Mouse (Mus musculus): Measurements from ENCODE around the gene Tmem245.

Tmem245 gene

DNA sequence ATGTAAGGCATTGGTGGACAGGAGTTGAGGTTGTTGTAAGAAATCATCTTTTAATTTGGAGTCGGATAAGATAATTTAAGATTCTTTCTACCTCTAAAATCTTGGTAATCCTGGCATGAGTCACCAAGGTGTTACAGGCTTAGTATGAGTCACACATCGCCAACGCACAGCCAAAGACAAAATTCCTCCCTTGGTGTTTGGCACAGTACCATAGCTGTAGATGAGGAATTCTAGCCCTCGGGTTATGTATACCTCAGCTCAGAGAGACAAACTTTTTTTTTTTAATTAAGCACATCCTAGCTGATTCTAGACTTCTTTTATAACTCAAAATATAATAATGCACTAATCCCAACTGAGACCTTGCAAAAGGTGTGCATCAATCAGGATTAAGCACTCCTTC is 83.2 kb downstream of the Tmem245 start:
- peak; percentile 40 for DNase-seq

DNA sequence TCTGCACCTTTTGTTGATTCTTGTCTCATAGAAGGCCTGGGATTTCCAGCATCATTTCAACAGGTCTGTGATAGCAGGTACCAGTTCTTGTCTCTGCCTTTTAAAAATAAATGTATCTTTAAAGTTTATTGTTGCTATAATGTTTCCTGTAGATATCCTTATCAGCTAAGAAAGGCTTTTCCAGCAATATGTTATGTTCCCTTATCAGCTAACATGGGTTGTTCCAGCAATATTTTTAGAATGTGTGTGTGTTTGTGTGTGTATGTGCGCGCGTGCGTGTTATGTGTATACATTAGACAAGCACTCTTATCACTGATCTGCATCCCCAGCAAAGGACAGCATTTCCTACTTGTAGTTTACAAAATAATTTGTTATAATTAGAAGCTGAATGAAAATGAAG is 85.7 kb downstream of the Tmem245 start:
- DNase-seq, result no peak

DNA sequence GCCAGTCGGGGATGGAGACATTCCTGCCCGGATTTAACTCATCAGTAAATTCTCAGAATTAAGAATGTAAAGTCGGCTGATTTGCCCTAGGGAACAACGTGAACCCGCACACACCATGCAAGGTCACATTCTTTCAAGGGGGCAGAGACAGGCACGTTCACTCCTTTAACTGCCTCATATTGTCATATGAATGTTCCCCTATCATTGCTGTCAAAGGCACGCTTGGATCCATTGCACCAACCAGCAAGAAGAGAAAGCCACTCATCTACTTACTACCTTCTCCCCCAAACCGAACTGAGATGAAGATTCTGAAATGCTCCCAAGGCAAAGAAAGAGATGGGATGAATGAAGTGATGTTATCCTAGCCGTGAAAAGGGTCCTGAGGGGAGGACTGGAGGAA is 88.5 kb downstream of the Tmem245 start:
- DNase-seq, result no peak

DNA sequence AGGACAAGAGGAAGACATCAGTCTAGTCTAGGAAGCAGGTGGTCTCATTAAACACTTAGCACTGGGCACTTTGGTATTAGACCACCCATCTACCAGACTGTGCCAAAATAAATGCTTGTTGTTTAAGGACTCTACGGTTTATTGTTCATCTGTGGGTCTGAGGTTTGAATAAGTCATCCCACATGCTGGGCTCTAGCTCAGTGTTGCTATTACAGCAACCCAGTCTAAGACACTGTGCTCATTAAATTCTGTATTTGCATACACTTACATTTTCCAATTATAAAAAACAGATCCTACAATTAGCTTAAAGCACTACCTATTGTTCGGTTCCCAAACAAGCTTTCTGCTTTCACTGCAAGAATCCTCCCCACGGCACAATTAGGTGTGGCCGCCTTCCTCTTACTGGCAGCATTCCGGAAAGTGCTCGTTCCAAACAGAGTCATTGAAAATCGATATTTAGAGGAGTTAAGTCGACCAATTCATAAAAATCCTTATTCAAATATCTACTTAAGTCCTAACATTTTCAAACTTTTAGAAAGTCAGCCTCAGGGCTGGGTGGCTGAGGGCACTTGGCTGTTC is 90.8 kb downstream of the Tmem245 start:
- DNase-seq, result no peak

DNA sequence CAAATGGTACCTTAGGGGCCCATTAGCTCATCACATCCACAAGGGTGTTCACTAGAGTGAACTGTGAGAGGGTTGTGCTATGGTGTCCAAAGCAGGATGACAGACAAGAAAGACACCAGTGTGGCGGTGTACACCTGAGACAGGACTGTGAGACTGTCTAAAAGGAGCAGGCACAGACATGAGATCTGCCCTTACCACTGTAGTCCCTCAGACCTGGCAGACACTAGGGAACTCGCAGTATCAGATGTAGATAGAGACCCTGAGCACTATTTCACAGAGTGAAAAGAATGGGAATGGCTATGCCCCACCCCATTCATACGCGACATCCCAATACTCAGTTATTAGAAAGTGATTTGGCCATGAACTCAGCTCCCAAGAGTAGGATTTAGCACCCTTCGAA is 91.3 kb downstream of the Tmem245 start:
- no peak for DNase-seq

DNA sequence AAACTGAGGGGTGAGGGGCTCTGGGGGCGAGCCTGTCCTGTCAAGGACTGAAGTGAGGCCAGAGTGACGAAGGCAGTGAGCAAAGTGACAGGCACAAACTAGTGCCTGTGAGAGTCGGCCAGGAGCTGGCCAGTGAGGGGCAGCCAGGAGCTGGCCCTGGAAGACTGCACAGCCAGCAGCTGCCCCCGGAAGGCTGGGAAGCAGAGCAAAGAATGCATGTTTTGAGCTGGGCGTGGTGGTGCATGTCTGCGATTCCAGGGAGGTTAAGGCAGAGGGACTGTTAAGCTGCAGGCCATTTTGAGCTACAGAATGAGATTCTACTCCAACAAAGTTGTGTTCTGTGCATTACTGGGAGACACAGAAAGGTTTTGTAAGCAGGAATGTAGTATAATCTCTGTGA is 96.5 kb downstream of the Tmem245 start:
- DNase-seq, result no peak

DNA sequence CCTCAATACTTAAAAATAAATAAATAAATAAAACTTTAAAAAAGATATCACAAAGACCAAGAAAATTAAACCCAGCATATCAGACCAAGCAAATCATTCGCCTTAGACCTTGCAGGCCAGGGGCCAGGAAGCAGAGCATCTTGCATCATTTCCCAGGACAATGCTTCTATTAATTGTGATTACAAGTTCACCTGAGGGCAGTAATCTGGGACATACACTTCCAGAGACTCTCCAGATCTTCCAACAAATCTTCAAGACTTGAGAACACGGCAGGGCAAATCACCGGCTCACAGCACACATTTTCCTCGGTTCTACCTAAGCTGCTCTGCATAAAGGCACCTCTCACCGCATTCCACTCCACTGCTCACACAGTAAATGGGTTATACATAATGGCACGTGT is 99.2 kb downstream of the Tmem245 start:
- no peak for DNase-seq

DNA sequence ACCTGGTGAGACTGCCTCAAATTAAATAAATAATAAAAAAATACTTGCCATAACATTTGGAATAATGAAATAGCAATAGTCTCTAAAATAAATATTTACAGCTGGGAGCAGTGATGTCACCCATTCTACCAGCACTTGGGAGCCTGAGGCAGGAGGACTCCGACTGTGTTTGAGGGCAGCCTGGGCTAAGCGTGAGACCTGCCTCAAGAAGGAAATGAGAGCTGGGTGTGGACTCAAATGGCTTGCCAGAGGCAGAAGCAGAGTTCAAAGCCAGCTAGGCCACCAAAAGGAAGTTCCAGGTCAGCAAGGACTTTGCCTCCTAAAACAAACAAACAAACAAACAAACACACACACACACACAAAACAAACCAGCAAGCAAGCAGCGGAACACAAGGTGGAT is 99.8 kb downstream of the Tmem245 start:
- DNase-seq, result no peak

DNA sequence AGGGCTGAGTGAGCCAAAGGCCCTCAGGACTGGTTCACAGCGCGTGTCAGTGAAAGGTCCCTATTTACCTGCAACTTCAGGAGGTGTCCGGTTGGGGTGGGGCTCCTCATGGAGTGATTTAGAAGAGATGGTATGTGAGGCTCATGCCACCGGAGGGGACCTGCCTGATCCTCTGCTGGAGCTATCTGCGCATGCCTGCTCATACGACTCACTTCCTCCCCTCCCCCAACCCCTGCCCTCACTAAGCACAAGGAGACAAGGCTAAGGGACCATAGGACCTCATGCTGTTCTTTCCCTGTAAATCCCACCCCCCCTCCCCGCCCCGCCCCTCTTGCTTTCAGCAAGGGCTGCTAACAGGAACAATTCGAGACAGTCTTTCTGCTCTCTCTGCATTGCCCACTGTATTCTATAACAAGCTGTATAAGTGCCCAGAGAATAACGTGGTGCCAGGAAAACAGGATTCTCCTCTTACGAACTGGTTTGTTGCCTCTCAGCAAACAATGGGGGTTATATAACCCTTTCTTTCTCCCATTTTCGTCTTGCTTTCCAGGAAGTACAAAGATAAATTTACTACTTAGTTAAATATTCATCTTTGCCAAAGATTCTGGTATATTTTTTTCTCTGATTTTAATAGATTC is 101.2 kb downstream of the Tmem245 start:
- DNase-seq, result no peak

DNA sequence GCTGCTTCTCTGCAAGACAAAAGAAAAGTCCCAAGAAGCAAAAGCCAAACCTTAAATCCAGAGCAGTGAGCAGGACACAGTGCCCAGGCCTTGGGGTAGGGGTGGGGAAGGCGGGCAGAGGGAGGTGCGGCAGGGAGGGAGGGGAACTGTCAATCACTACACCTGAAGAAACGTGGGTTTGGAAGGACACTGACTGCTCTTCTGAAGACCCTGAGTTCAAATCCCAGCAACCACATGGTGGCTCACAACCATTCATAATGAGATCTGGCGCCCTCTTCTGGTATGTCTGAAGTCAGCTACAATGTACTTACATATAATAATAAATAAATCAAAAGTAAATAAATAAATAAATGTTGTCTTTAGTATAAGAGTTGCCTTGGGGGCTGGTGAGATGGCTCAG is 102.3 kb downstream of the Tmem245 start:
- DNase-seq, result no peak

DNA sequence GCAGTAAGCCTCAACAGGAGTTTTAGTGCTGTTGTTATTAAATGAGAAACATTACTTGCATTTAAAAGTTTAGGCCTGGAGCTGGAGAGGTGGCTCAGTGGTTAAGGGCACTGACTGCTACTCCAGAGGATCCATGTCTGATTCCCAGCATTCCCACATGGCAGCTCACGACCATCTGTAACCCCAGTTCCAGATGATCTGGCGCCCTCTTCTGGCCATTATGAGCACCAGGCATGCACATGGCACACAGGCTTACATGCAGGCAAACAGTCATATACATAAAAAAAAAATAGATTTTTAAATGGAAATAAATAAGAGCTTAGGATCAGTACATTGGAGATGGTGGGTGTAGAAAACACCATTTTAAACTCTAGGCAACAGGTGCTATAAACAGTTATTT is 103.3 kb downstream of the Tmem245 start:
- DNase-seq, result no peak

DNA sequence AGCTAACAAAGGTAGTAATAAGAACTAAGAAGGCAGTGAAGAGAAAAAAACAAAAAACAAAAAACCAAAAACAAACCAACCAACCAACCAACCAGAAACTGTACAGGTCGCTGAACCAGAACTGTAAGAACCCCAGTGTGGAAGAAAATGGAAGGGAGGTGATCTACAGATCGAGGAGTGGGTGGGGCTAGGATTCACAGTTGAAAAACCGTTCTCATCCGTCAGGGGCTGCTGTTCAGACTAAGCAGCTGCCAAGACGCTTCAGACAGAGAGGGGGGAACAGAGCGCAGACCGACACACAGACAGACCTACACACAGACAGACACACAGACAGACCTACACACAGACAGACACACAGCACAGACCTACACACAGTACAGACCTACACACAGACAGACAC is 104.7 kb downstream of the Tmem245 start:
- DNase-seq, result no peak

DNA sequence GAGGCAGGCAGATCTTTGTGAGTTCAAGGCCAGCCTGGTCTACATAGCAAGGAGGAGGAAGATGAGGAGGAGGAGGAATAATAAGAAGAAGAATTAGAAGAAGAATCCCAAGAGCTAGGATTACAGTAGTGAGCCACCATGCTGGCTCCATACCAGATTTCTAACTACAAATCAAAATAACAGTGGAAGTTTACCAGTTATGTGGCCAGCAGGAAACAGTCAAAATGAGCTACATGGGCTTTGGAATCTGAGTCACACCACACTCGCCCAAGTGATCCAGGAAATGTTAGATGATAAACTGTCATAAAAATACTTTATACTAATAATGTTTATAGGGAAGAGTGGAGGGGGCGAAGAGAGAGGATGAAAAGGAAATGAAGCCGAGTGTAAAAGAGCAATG is 106.9 kb downstream of the Tmem245 start:
- no peak for DNase-seq

DNA sequence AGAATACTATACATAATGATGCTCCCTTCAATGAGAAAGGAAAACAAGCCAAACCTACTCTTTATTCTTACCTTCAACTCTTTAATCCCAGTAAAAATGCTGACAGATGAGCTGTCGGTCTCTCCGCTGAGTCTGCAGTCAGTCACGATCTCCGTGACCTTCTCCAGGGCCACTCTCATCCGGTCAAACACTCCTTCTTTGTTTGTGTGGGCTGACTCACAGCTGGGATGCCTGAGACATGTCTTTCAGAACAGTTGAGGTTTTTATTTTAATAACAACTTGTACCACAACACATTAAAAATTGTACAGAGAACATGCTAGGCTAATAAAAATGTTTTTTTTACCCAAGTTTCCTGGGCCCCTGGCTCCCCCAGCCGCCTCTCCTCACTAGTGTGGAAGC is 109.6 kb downstream of the Tmem245 start:
- no peak for DNase-seq

DNA sequence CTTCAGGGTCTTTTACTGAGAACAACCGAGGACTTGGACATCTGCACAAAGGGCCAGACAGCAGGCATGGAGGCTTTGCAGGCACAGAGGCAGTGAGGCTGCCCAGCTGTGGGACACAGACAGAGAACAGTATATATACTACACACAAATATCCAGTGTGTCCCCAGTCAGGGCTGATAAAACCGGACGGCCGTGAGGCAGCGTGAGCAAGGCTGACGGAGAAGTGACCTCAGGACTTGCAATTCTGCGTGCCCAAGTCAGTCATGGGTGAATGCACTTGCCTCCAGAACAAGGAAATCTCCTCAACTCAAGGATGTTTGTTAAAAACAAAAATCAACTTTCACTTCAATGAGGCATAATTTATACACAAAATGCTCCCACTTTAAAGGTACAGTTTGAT is 115.2 kb downstream of the Tmem245 start:
- peak; percentile 41 for DNase-seq

DNA sequence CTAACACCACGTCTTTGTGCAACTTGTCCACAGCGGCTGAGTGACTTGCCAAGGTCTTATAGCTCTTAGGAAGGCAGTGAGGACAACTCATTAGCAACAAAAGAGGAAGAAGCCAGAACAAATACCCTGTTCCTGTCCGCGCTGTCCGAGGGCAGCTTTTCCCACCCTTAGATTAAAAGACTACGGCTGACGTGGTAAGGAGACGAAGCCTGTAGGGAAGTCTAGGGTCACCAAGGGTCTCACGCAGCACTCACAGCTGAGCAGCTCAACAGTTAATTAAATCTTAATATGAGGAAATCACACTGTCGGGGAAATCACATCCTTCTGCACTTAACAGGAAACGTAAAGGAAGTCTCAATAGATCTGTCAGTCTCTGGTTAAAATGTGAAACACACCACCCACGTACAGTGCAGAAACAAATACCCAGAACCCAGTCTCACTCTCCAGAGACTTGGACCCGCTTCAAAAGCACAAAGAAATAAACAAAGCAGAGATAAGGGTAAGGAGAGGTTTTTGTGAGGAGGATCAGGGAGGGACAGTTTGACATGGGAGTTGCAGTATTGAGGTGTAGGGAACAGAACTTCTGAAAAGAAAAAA is 116.1 kb downstream of the Tmem245 start:
- no peak for DNase-seq

DNA sequence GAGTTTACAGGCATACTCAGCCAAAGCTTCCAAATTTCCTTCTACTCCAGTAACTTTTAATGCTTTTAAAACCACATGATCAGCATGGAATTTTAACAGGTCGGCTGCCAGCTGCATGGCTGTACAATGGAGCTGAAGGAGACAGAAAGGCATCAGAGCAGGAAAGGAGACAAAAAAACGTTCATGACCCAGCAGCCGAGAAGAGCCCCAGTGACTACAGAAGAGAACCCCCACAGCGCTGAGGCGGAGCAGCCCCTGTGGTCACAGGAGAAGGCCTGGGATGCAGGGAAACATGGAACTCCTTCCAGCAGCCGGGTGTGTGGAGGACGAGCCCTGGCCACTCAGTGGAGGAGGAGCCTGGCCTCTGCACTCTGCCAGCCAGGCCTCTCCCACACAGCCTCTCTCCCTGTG is 117.7 kb downstream of the Tmem245 start:
- peak; percentile 58 for DNase-seq

DNA sequence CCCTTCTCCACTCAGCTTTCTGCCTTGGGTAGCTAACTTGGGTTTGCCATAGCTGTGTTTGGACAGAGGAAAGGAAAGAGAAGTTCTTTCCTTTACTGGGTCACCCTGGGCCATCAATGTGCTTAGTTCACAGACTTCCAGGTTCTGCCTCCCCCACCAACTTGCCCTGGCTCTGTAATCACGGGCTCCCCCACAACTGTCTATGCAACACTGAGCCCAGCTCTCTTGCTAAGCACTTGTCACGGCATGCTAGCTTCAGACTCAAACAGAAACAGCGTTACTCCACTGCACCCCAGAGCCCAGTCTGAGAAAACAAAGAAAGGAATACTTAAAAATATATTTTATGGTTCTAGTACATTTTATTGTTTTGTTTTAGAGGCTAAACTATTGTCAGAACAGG is 118.3 kb downstream of the Tmem245 start:
- DNase-seq, result no peak

DNA sequence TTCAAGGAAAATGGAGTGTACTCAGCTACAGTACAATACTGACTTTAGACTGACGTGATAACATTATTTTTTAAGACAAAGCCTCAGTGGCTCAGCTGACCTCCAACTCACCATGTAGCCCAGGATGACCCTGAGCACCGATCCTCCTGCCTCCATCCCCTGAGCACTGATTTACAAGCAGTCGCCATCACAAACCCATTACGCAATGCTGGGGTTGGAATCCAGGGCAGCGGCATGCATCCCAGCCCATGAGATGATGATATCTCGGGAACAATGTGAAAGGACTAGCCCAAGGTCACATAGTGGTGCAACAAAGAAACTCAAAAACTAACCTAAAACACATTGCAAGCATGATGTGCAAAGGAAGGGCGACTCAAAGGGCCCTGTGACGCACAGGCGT is 123.0 kb downstream of the Tmem245 start:
- no peak for DNase-seq

DNA sequence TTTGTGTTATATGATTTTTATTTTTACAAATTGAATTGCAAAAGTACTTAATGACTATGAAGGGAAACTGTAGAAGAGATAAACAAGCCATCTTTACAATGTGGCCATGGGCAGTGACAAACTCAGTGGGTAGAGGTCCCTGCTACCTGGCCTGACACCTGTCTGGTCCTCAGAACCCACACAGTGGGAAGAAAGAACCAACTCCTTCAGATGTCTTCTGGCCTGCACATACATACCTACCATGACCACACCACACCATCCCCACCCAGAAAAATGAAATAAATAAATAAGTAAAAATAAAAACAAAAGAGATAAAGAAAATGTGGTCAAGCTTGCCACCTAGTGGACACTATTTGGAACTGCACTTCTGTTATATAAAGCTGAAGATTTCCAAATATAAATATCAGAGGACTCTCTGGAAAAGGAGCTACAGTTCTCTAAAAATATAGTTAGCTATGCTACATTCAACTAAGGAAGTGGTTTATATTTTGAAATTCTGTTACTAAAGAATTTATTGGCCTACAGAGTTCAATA is 127.2 kb downstream of the Tmem245 start:
- peak; percentile 37 for DNase-seq

Data from kidney, adult 9 months (tissue).